ENCODE assay signal across 7 mouse cellular contexts in the genomic region with DNA sequence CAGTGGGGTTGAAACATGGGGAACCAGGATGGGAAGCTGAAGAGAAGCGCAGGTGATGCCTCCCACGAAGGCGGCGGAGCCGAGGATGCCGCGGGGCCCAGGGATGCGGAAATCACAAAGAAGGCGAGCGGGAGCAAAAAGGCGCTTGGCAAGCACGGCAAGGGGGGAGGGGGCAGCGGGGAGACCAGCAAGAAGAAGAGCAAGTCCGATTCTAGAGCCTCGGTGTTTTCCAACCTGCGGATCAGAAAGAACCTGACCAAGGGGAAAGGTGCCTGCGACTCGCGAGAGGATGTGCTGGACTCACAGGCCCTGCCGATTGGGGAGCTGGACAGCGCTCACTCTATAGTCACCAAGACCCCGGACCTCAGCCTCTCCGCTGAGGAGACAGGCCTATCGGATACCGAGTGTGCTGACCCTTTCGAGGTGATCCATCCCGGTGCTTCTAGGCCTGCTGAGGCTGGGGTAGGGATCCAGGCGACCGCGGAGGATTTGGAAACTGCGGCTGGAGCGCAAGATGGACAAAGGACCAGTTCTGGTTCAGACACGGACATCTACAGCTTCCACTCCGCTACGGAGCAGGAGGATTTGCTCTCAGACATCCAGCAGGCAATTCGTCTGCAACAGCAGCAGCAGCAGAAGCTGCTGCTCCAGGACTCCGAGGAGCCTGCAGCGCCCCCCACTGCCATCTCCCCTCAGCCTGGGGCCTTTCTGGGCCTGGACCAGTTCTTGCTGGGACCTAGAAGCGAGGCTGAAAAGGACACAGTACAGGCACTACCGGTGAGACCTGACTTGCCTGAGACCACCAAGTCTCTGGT. TPM values are rescaled to one million over a fixed set of nuclear protein-coding genes. Genes with fewer than 3 reads are reported as not detected.
DNase-seq lines count a peak whose midpoint lies in the region; ATAC-seq and TF ChIP-seq lines count a peak whose summit lies in the region.

No protein-coding gene starts in this region.

- peaks cover 9% of the 10 kb centered on the region for H3K4me1 ChIP-seq in embryonic facial prominence, embryonic 14.5 days (ENCODE audit: control insufficient read depth, insufficient read depth, low read length)
- peaks cover 19% of the 10 kb centered on the region for H3K4me1 ChIP-seq in heart, postnatal 0 days (ENCODE audit: control insufficient read depth, insufficient read depth)
- H3K4me1 ChIP-seq in small intestine, adult 2 months (ENCODE audit: control insufficient read depth, insufficient read depth, insufficient read length, low read length) = no peaks in the 10 kb centered on the region; the same call in 1 of the 2 replicates

- TF ChIP-seq CTCF in heart, postnatal 0 days (IDR thresholded peaks at IDR 0.05; ENCODE audit: low read depth) = no peak
- peak; percentile 50 for TF ChIP-seq CTCF in left cerebral cortex, adult 2 months (IDR thresholded peaks at IDR 0.05)
- no peak for TF ChIP-seq CTCF in small intestine, adult 2 months (IDR thresholded peaks at IDR 0.05; ENCODE audit: extremely low read depth, insufficient read length, insufficient replicate concordance, low read depth, low read length)

- no peak overlapping the region for H3K27ac ChIP-seq in embryonic facial prominence, embryonic 14.5 days (replicated peaks; ENCODE audit: low read depth, low read length)
- no peak overlapping the region for H3K27ac ChIP-seq in heart, postnatal 0 days (ENCODE audit: low read depth)
- H3K27ac ChIP-seq in left cerebral cortex, adult 2 months = peak overlapping the region; percentile 95
- no peak overlapping the region for H3K27ac ChIP-seq in small intestine, adult 2 months (ENCODE audit: insufficient read depth, low read depth, low read length)

- intact Hi-C loops in left cerebral cortex, adult 2 months (cut with DNase I) = loop anchor here (2.0 kb wide), 1 partner anchor 55 kb away; no protein-coding TSS in a partner anchor

- peak overlapping the region; percentile 71 for H3K4me3 ChIP-seq in embryonic facial prominence, embryonic 14.5 days (ENCODE audit: low read depth, low read length)
- peak overlapping the region; percentile 55 for H3K4me3 ChIP-seq in heart, postnatal 0 days (ENCODE audit: low read depth, low read length)
- H3K4me3 ChIP-seq in left cerebral cortex, adult 2 months = peak overlapping the region; percentile 92
- H3K4me3 ChIP-seq in small intestine, adult 2 months (ENCODE audit: low read depth, low read length) = peak overlapping the region; percentile 41

- H3K9ac ChIP-seq in embryonic facial prominence, embryonic 14.5 days (ENCODE audit: low read depth, low read length) = peak overlapping the region; percentile 69
- no peak overlapping the region; the same call in 1 of the 2 replicates for H3K9ac ChIP-seq in heart, postnatal 0 days (replicated peaks; ENCODE audit: low read depth, low read length)

- DNase-seq in ES-CJ7 (ENCODE audit: low read depth, low spot score) = peak; percentile 52
- DNase-seq in adrenal gland, postnatal 14 days = peak; percentile 8
- peak; percentile 61 for DNase-seq in embryonic facial prominence, embryonic 14.5 days (ENCODE audit: low spot score)
- no peak for DNase-seq in heart, postnatal 0 days (ENCODE audit: low spot score)
- DNase-seq in left cerebral cortex, adult 2 months (ENCODE audit: extremely low spot score in 1 of 2, low spot score in 2 of 2) = peak; percentile 71
- DNase-seq in mesoderm, embryonic 11.5 days (ENCODE audit: low read depth, low spot score) = peak; percentile 58

- H3K4me2 ChIP-seq in embryonic facial prominence, embryonic 14.5 days (ENCODE audit: low read depth, low read length) = peak overlapping the region; percentile 98
- peak overlapping the region; percentile 95 for H3K4me2 ChIP-seq in heart, postnatal 0 days (ENCODE audit: low read depth, low read length)

- H3K9me3 ChIP-seq in embryonic facial prominence, embryonic 14.5 days (ENCODE audit: control insufficient read depth, low read length) = no peaks in the 10 kb centered on the region
- H3K9me3 ChIP-seq in heart, postnatal 0 days (replicated peaks; ENCODE audit: control insufficient read depth, low read length) = no peaks in the 10 kb centered on the region

- H3K36me3 ChIP-seq in embryonic facial prominence, embryonic 14.5 days (ENCODE audit: control insufficient read depth, insufficient read depth, low read length) = no peaks in the 10 kb centered on the region
- H3K36me3 ChIP-seq in heart, postnatal 0 days (replicated peaks; ENCODE audit: control insufficient read depth, insufficient read depth, low read length) = no peaks in the 10 kb centered on the region
- H3K36me3 ChIP-seq in small intestine, adult 2 months (ENCODE audit: control insufficient read depth, insufficient read depth, low read length) = no peaks in the 10 kb centered on the region

- under 1% methylated on average over 40 of the region's 40 CpGs for WGBS in embryonic facial prominence, embryonic 14.5 days
- under 1% methylated on average over 40 of the region's 40 CpGs for WGBS in heart, postnatal 0 days
- 2% methylated on average over 40 of the region's 40 CpGs for WGBS in small intestine, adult 2 months

- peak; percentile 49 for ATAC-seq in embryonic facial prominence, embryonic 14.5 days (ENCODE audit: low read depth)
- ATAC-seq in heart, postnatal 0 days (ENCODE audit: insufficient read depth, low read depth) = peak; percentile 12; the same call in 1 of the 2 replicates

- TF ChIP-seq EP300 in heart, postnatal 0 days (IDR thresholded peaks at IDR 0.05; ENCODE audit: low read depth) = no peak

- H3K27me3 ChIP-seq in embryonic facial prominence, embryonic 14.5 days (replicated peaks; ENCODE audit: control insufficient read depth, insufficient read depth, low read length) = 0 out of 2 replicates have a peak, but pooled peaks cover 4% of the 10 kb centered on the region
- H3K27me3 ChIP-seq in heart, postnatal 0 days (ENCODE audit: control insufficient read depth, insufficient read depth, low read length) = peaks cover 29% of the 10 kb centered on the region
- H3K27me3 ChIP-seq in small intestine, adult 2 months (ENCODE audit: control insufficient read depth, insufficient read depth, low read length) = peaks cover 16% of the 10 kb centered on the region

- no peak for TF ChIP-seq POLR2A in small intestine, adult 2 months (IDR thresholded peaks at IDR 0.05; ENCODE audit: low read depth, low read length)

RNA-seq across cellular contexts. Expression of gene Fmn2, which starts 0.6 kb away (rescaled TPM):
- 2.9 and 3.6 TPM in 2 replicates for total RNA-seq in adrenal gland, postnatal 14 days (2021)
- 1.3 and 1.5 TPM in 2 replicates for polyA plus RNA-seq in embryonic facial prominence, embryonic 14.5 days (2014; fragmentation: Nextera tagmentation; extraction: Ambion mirVana)
- total RNA-seq in heart, postnatal 0 days (2014; rRNA removed; ENCODE audit: low replicate concordance) = 0.27 TPM in 1 of 2 replicates, not detected in the other
- 0.07 and 0.10 TPM in 2 replicates for polyA plus RNA-seq in heart, postnatal 0 days (2015; fragmentation: Nextera tagmentation; extraction: Ambion mirVana)
- 10 to 100 TPM; 81.5 to 87.0 TPM for total RNA-seq in left cerebral cortex, adult 2 months (2021)
- polyA plus RNA-seq in small intestine, adult 2 months (2012; rRNA removed) = 0.04 and 0.11 TPM in 2 replicates

Comparison
In these comparisons a context has a peak if more than half of its experiments do, and no peak if none do; other contexts are left out.
1. H3K4me3 ChIP-seq: peak in every context shown above with its lines; median percentile 92 in left cerebral cortex, adult 2 months; 71 in embryonic facial prominence, embryonic 14.5 days; 55 in heart, postnatal 0 days; 41 in small intestine, adult 2 months.
2. RNA of gene Fmn2, which starts 0.6 kb away (total RNA-seq): 81.5 to 87.0 TPM in left cerebral cortex, adult 2 months; 2.9 to 3.6 TPM in adrenal gland, postnatal 14 days and 0.27 TPM in heart, postnatal 0 days; every median in the first group is over 10 times any median in the second.